Mouse (Mus musculus) Patski (cell line): ENCODE measurements at regions not wholly inside any gene's neighbourhood (a gene's known extent, or its start where the extent isn't known, plus 50 kb on each side); places are given as distances from the start of the nearest gene placed in this dataset.

Experiments used
- ATAC-seq: fragments of 100-300 bp; one replicate; pipeline ENCODE4 v1.8.0; 2021
- CTCF ChIA-PET: fragments of 350-600 bp; sonication (Branson Sonifier 250); formaldehyde crosslinking; loops from one replicate; lab custom pipeline; 2022; ENCODE audit warnings: inconsistent platforms; lab: Charles Lee
- POLR2A ChIA-PET: fragments of 350-600 bp; sonication (Branson Sonifier 250); formaldehyde crosslinking; loops from one replicate; lab custom pipeline; 2022; ENCODE audit warnings: antibody characterized with exemption, inconsistent platforms; lab: Charles Lee
- DNase-seq: peaks from one replicate; pipeline ENCODE4 v3.0.0-alpha.2; 2011; ENCODE audit warnings: low read depth, low spot score
- H3K27me3 ChIP-seq: fragments of 371-371 bp; one replicate; pipeline ENCODE4 v1.5.1; 2021
- CTCF ChIP-seq: fragments of 100-300 bp; IDR thresholded peaks from one replicate; pipeline ENCODE4 v1.5.1; 2021
- in situ Hi-C: fragments of 300-500 bp; cut with MboI; formaldehyde crosslinking; loops from 3 replicates; pipeline ENCODE4 v1.11.1; 2018; ENCODE audit warnings: low pct_unique_long_range_greater_than_20kb, mixed read lengths

DNA sequence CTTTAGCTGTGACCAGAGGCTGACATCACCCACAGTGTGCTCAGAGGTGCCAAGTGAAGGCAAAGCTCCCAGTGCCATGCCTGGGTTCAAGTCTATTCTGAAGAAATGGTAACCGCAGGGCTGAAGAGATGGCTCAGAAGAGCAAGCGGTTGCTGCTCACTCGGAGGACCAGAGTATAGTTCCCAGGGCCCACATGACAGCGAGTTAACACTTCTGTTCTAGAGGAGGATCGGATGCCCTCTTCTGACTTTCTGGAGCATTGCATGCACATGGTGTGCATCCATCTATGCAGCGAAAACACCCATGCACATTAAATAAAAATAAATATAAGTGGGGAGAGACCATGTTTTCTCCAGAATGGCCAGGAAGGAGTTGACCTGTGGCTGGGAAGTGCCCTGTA is 209.5 kb downstream of the Sorl1 start:
- DNase-seq: no peak
- TF ChIP-seq CTCF: no peak
- ChIA-PET POLR2A (interaction anchor here (1.1 to 1.8 kb wide), 2 partner anchors 12 kb away, joined by 3 to 4 read pairs; no protein-coding TSS in a partner anchor), CTCF (no interaction called here)
- ATAC-seq: no peak
- H3K27me3 ChIP-seq: no peaks in the 10 kb centered on the region
- in situ Hi-C loops: no loop called here

DNA sequence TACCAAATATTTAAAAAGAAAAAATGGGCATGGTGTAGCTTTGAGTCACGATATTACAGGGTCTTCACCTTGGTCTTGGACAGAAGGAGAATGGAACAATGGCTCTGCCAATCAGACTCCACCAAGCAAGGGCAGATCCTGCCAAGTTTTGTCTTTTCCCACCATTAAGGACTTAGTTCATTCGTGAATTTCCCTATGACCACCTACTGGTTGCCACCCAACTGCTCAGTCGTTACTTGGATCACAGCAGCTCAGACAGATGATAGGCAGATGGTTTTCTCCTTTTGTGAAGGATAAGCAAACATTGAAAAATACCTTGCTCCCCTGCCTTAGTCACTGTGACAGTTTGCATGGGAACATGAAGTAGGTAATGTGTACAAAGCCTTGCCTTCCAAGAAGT is 210.2 kb downstream of the Sorl1 start:
- ChIA-PET CTCF (interaction anchor here (1.4 kb wide), 1 partner anchor 14 kb away, joined by 4 read pairs; no protein-coding TSS in a partner anchor), POLR2A (interaction anchor here (1.8 kb wide), 1 partner anchor 13 kb away, joined by 4 read pairs; no protein-coding TSS in a partner anchor)
- ATAC-seq (no peak), DNase-seq (no peak)
- TF ChIP-seq CTCF: no peak
- H3K27me3 ChIP-seq: no peaks in the 10 kb centered on the region
- in situ Hi-C loops: no loop called here

GRCm38 (mm10) chr9:41912482-41912881 is 211.6 kb downstream of the Sorl1 start:
- DNase-seq (no peak), ATAC-seq (no peak)
- no peaks in the 10 kb centered on the region for H3K27me3 ChIP-seq
- ChIA-PET CTCF (no interaction called here), POLR2A (interaction anchor here (0.5 kb wide), 1 partner anchor 443 kb away, joined by 4 read pairs; no protein-coding TSS in a partner anchor)
- no peak for TF ChIP-seq CTCF
- in situ Hi-C loops: no loop called here

DNA sequence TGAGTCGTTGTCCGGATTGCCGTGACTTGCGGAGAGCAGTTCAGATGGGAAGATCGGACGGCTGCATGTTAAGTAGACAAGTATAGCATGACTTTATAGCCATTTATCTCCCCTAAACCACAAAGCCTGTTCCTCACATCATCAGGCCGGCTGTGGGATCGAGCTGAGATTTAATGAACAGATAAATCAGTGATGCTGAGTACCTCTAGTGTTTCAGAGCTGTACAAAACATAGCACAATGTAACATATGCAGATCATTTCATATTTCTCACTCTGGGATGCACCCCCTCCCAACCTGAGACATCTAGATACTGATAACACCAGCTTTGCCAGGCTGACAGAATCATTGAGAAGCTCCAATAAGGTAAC is 223.5 kb downstream of the Sorl1 start:
- CTCF ChIA-PET: interaction anchor here (1.4 kb wide), 1 partner anchor 27 kb away, joined by 3 read pairs; no protein-coding TSS in a partner anchor
- no peak for TF ChIP-seq CTCF
- DNase-seq (no peak), ATAC-seq (no peak)
- in situ Hi-C loops: no loop called here
- H3K27me3 ChIP-seq: no peaks in the 10 kb centered on the region
- POLR2A ChIA-PET: no interaction called here

- POLR2A ChIA-PET: no interaction called here
- CTCF ChIA-PET: interaction anchor here (1.4 kb wide), 1 partner anchor 28 kb away, joined by 3 read pairs; no protein-coding TSS in a partner anchor
- in situ Hi-C loops: no loop called here
- DNase-seq (no peak), ATAC-seq (no peak)
- no peaks in the 10 kb centered on the region for H3K27me3 ChIP-seq
- TF ChIP-seq CTCF: no peak
Measured at GRCm38 (mm10) chr9:41899766-41900605, 224.1 kb downstream of the Sorl1 start.

- no peaks in the 10 kb centered on the region for H3K27me3 ChIP-seq
- in situ Hi-C loops: no loop called here
- no peak for TF ChIP-seq CTCF
- CTCF ChIA-PET: no interaction called here
- DNase-seq: no peak
- ATAC-seq: no peak
- POLR2A ChIA-PET: no interaction called here
Measured at GRCm38 (mm10) chr9:41895106-41895505, 229.0 kb downstream of the Sorl1 start.

DNA sequence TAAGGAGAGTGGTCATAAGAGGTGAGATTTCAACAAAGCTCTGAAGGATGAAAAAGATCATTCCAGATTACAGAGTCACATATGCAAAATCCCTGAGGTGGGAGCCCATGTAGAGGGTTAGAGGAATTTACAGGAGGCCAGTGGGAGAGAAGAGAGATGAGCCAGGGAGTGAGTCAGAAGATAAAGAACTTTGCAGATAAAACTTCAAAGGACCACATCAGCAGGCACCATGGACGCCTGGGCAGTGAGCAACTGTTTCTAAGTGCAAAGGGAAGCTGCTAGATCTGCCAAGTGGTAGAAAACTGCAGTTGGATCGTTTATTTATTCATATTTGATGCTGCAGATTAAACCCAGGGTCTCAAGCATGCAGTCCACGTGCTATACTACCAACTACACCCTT is 231.3 kb downstream of the Sorl1 start:
- DNase-seq: no peak
- no peak for TF ChIP-seq CTCF
- CTCF ChIA-PET: no interaction called here
- in situ Hi-C loops: no loop called here
- no peaks in the 10 kb centered on the region for H3K27me3 ChIP-seq
- POLR2A ChIA-PET: no interaction called here
- ATAC-seq: no peak

DNA sequence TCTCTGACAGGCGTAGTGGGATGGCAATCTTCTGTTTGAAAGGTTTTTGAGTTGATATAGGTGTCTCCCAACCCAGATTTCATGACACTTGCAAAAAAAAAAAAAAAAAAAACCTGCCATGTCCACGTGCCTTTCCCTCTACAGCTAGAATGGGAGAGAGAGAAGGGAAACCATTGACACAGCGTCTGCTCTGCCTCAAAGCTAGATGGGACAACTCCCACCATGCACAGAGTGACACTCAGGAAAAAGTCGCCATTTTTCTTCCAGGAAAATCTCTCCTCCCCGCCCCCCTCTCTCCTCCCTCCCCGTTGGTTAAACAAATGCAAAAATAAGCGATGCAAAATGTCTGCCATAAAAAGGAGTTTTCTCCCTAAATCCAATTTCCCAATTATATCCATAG is 232.9 kb downstream of the Sorl1 start:
- in situ Hi-C loops: no loop called here
- ChIA-PET POLR2A (interaction anchor here (0.7 kb wide), 1 partner anchor 243 kb away, joined by 3 read pairs; no protein-coding TSS in a partner anchor), CTCF (no interaction called here)
- TF ChIP-seq CTCF: no peak
- ATAC-seq (no peak), DNase-seq (no peak)
- H3K27me3 ChIP-seq: no peaks in the 10 kb centered on the region

DNA sequence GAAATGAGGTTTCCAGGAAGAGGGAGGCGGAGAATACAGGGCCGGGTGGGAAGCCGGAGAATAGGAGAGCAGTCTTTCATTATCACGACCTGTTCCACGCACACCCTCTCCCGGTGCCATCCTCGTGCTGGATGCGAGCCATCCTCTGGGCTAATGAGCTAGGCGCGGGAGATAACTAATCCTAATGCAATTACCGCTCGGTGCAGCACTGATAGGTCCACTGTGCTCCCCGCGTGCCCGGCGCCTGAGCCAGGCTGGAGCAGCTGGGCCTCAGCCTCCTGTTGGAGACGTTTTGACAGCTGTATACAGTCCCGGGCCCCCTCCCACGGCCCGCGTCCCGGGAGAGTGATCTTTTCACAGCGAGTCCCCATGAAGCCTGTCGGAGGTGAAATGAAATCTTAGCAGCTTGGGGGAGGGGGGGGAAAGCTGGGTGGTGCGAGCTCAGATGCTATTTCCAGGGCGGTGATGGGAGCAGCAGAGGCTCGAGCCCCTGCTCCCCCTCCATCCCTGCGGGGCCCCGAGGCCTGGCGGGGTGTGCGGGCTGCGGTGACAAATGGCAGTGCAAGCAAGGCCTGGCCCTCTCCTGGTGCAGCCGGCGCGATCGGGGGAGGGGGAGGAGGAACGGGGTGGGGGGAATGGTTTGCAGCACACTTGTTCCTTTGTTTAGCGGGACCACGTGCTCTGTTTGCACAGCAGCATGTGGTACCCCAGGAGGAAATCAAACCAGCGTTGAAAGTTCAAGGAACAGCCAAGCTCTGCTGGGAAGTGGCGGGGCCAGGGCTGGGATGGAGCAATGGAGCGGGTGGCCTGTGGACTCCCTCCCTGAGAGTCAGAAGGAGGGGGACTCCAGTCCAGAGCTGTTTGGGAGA is 233.6 kb downstream of the Sorl1 start:
- in situ Hi-C loops: no loop called here
- POLR2A ChIA-PET: no interaction called here
- CTCF ChIA-PET: no interaction called here
- no peak for TF ChIP-seq CTCF
- DNase-seq: no peak
- no peak for ATAC-seq
- no peaks in the 10 kb centered on the region for H3K27me3 ChIP-seq

- no peaks in the 10 kb centered on the region for H3K27me3 ChIP-seq
- no peak for ATAC-seq
- ChIA-PET CTCF (no interaction called here), POLR2A (interaction anchor here (0.7 kb wide), 1 partner anchor 18 kb away, joined by 3 read pairs; no protein-coding TSS in a partner anchor)
- no peak for TF ChIP-seq CTCF
- DNase-seq: no peak
- in situ Hi-C loops: no loop called here
Measured at GRCm38 (mm10) chr9:41889568-41890272, 234.4 kb downstream of the Sorl1 start.
